Mouse (Mus musculus): ENCODE measurements at regions not wholly inside any gene's neighbourhood (a gene's known extent, or its start where the extent isn't known, plus 50 kb on each side); places are given as distances from the start of the nearest gene placed in this dataset.
A peak's percentile ranks its signal among the peaks of the same experiment; 100 is the strongest.

DNA sequence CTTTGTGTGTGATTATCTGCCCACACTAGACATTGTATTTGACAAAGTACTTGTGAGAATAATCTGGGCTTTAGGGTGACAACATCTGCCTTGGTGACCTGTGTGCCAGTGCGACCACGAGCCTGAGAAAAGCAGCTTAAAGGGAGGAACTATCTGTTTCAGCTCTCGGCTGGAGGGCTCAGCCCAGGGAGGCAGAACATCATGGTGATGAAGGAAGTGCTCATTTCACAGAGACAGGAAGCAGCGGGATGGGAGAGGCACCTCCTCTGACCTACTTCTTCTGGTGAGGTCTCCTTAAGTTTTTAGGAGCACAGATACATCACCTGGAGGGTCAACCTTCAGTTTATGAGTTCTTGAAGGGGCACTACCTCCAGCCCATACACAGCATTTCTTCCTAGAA lies 89.8 kb downstream of the Kif26a start:
- intact Hi-C loops (cut with DNase I) = no loop called here
- DNase-seq = no peak

- intact Hi-C loops (cut with DNase I) = no loop called here
- DNase-seq = no peak
Measured at GRCm38 (mm10) chr12:112237061-112237490, 91.1 kb downstream of the Kif26a start.

DNA sequence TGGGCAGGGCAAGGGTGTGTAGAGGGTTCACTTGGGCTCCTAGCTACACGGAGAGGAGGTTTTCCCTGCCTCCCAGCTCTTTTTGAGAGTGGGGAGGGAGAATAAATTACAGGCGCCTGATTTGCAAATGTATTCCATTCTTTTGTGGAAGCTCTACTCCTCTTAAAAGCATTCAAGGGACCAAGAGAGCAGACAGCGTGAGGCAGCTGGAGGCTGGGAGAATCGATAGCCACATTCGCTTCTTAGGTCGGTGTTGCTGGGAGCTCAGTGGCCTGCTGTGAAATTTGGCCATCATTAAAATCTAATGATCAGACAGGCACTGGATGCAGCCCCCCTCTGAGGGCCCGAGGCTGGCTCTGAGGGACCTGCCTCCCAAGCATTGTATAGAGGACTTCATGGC lies 92.8 kb downstream of the Kif26a start:
- DNase-seq = no peak
- intact Hi-C loops (cut with DNase I) = no loop called here

- intact Hi-C loops (cut with DNase I) = no loop called here
Measured at GRCm38 (mm10) chr12:112241740-112242171, 95.7 kb downstream of the Kif26a start.

GRCm38 (mm10) chr12:112243231-112243630 lies 97.2 kb downstream of the Kif26a start:
- DNase-seq = no peak
- intact Hi-C loops (cut with DNase I) = no loop called here

More at GRCm38 (mm10) chr12:112241740-112242171, 95.7 kb downstream of the Kif26a start:
- no peak for DNase-seq

DNA sequence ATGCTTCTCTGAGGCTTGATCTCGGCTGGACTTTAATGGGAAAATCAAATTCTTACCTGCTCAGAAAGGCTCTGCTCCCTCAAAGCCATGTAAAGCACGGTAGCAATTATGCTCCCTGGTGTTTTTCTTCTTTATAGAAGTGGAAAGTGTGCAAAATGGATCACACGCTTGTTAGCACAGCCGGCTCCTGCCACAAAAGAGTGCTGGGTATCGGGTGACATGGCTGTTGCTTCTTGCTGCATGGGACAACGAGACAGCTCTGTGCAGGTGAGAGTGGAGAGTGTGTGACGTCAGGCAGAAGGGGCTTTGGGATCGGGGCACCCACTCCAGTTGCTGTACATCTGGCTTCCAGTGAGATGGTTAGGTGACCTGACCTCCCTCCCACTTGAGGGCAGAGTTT lies 104.9 kb downstream of the Kif26a start:
- intact Hi-C loops (cut with DNase I) = no loop called here
- DNase-seq = no peak

DNA sequence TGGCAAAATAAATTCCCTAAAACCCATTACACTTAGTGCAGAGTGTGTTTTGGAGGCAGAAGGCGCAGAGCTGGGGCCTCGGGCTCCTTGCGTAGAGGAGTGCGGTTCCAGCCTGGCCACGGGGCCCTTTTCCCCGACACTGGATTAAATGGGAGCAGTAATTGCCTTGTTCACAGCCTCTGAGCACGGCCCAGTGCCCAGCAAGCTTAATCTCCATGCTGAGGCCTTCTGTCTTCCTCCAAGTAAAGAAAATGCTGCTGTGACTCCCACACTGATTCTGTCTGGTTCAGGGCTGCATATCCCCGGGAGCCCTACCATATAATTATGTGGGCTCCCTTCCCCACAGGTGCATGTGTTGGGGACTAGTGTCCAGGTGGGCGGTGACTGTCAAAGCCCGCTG lies 107.5 kb downstream of the Kif26a start:
- intact Hi-C loops (cut with DNase I) = no loop called here
- no peak for DNase-seq

DNA sequence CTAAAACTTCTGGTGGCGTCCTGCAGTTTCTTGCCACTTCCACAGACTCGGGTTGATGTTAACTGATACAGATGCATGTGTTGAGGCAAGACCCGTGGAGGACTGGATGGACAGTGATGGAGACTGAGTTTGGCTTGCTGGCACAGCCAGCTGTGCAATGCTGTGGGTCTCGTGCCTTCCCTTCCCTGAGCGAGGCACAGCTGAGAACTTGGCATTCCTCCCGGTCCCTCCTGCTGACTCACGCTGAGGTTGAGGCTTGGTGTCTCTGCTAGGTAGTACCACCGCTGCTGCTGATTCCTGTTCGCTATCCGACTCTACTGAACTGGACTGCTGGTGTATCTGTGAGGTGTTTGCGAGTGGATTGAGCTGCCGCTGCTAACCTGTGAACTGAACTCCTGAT lies 109.2 kb downstream of the Kif26a start:
- no peak for DNase-seq
- intact Hi-C loops (cut with DNase I) = no loop called here

- intact Hi-C loops (cut with DNase I) = no loop called here
- DNase-seq = no peak
Measured at GRCm38 (mm10) chr12:112257691-112258090, 111.7 kb downstream of the Kif26a start.

DNA sequence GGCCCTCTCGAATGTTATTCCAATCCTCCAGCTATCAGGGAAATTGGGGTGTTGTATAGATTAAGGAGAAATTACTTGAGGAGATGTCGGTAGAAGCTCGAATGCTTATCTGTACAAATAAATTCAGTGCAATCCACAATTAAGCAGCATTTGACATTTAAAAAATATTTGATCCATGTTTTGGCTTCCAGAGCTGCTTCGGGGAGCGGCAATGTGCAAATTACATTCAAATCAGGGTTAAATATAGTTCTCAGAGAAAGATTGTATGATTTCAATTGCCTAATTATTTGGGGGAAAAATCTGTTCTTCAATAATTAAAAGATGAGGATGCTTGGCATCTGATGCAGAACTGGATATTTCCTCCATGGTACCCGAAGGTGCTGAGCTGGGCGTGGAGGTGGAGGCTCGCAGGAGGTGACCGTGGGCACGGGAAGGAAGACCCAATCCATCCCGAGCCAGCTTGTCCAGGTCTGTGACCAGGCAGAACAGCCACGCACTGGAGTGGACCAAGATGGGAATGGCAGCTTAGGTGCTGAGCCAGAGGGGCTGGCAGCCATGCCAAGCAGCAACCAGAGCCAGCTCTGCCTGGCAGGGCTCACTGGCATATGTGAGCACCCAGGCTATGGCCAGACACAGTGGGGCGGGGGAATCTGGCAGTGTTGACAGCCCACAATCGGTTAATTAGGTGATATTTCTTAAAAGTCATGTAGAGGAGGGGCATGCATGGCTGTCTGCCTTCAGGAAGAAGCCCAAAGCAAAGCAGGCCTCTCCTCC lies 117.5 kb downstream of the Kif26a start:
- intact Hi-C loops (cut with DNase I) = no loop called here
- DNase-seq = peak; percentile 28 to 34

GRCm38 (mm10) chr12:112264201-112264600 lies 118.2 kb downstream of the Kif26a start:
- intact Hi-C loops (cut with DNase I) = no loop called here
- DNase-seq = no peak

DNA sequence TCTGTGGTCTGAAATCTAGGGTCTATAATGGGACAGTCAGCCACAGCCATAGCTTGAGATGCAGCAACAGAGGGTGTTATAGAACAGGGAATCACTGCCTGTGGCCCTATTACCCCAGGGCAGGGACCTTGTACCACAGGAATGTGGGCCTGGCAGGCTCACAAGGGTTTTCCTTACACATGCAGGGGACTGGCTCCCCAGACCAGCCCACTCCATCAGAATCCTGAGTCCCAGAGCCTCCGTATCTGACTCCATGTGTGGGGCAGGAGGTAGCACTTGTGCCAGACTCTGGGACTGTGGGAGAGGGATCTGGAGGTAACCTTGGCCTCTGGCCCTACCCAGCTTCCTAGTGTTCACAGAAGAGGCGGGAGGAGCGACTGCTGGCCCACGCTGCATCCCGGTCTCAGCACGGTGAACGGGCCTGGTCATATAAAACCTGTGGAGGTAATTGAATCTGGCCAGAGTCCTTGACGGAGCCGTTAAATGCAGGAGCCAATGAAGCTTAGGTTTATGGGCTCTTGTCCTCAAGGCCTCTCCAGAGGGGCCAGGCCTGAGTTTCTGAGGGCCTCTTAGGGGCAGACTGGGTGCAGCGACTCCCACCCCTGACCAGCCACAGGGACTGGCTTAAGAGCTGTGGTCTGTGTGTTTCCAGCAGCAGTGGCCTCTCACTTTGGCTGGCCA lies 119.4 kb downstream of the Kif26a start:
- no peak for DNase-seq
- intact Hi-C loops (cut with DNase I) = no loop called here

GRCm38 (mm10) chr12:112274026-112274425 lies 128.0 kb downstream of the Kif26a start:
- intact Hi-C loops (cut with DNase I) = no loop called here
- DNase-seq = no peak

DNA sequence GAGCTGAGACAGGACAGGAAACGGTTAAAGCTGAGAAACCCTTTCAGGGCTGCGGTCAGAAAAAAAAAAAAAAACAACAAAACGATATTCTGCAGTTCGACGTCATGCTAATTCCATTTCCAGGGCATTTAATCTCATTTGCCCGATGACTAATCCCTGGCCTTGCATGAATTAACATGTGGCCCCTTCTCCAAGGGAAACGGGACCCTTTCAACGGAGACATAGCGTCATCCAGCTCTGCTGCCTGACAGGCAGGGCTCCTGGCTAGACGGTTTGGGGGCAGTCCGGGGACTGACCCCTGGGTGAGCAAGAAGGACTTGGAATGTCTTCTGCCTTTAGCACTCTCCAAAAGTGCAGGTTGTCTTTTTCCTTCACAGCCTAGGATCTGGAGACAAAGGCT lies 128.7 kb downstream of the Kif26a start:
- intact Hi-C loops (cut with DNase I) = no loop called here
- no peak for DNase-seq

- intact Hi-C loops (cut with DNase I) = no loop called here
- no peak for DNase-seq
Measured at GRCm38 (mm10) chr12:112276651-112277050, 130.6 kb downstream of the Kif26a start.

- intact Hi-C loops (cut with DNase I) = no loop called here
Measured at GRCm38 (mm10) chr12:112277511-112277910, 131.5 kb downstream of the Kif26a start.

DNA sequence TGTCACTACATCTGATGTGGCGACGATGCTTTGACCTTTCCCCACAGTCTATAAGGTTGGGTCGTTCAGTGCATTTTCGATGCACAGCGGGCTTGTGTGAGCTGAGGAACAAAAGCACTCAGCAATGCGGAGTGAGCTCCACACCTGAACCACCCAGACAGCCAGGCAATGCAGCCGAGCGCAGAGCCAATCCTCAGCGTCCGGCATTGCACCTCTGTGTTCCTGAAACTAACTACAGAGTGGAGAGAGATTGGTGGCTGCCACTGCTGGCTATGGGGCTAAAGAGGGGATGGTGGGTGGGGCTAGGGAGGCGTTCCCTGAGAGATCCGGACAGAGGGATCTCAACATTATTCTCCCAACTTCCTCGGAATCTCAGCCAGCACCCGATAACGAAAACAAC lies 139.1 kb downstream of the Kif26a start:
- intact Hi-C loops (cut with DNase I) = no loop called here
- DNase-seq = no peak

More at GRCm38 (mm10) chr12:112277511-112277910, 131.5 kb downstream of the Kif26a start:
- DNase-seq = no peak

GRCm38 (mm10) chr12:112288786-112289185 lies 142.8 kb downstream of the Kif26a start:
- intact Hi-C loops (cut with DNase I) = no loop called here
- no peak for DNase-seq

DNA sequence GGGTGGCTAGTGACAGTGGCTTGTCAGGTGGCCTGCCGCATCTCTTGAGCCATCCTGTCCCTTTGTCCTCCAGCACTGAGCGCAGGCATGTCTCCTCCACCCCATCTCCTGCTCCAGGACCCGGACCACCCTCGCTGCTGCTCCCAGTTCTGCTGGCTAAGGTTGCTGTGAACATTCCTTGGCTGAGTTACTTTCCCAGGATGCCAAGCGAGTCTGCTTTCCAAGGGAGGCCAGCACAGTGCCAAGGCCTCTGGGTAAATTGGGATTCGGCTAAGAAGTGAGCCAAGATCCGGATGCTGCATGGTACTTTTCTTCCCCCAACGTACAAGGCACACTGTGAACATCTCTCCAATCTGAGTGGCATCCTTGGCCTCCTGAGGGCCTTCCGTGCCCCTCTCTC lies 144.3 kb downstream of the Kif26a start:
- intact Hi-C loops (cut with DNase I) = no loop called here
- DNase-seq = no peak

GRCm38 (mm10) chr12:112291748-112292561 lies 145.9 kb downstream of the Kif26a start:
- intact Hi-C loops (cut with DNase I) = no loop called here
- DNase-seq = no peak

- intact Hi-C loops (cut with DNase I) = no loop called here
- DNase-seq = no peak
Measured at GRCm38 (mm10) chr12:112293105-112293504, 147.1 kb downstream of the Kif26a start.
